Mouse (Mus musculus): ENCODE measurements around the gene Eipr1.
"Not testable (repeated sequence)": the region's sequence is repeated elsewhere in the genome, so short reads cannot be mapped to it uniquely, and the experiment has no call there.

Eipr1 gene

GRCm38 (mm10) chr12:28751508-28752263, at the start of gene Eipr1:
Gene Eipr1, plus strand, starts transcription at chr12:28751803.
- peak; percentile 89 to 92 for DNase-seq (ENCODE audit: low spot score in 2 of 2)

- no peak for DNase-seq (ENCODE audit: low spot score in 2 of 2)
These were observed 47.2 kb upstream of the Eipr1 start for GRCm38 (mm10) chr12:28704381-28704780.

GRCm38 (mm10) chr12:28705204-28705603, 46.4 kb upstream of the Eipr1 start:
- DNase-seq (ENCODE audit: low spot score in 2 of 2), result no peak

- no peak for DNase-seq (ENCODE audit: low spot score in 2 of 2)
These were observed 43.4 kb upstream of the Eipr1 start for GRCm38 (mm10) chr12:28708154-28708553.

GRCm38 (mm10) chr12:28710566-28711185, 40.9 kb upstream of the Eipr1 start:
- no peak for DNase-seq (ENCODE audit: low spot score in 2 of 2)

GRCm38 (mm10) chr12:28714822-28715632, 36.6 kb upstream of the Eipr1 start:
- no peak for DNase-seq (ENCODE audit: low spot score in 2 of 2)

- DNase-seq (ENCODE audit: low spot score in 2 of 2), result no peak
These were observed 34.5 kb upstream of the Eipr1 start for GRCm38 (mm10) chr12:28717066-28717465.

- DNase-seq (ENCODE audit: low spot score in 2 of 2), result no peak
These were observed 33.5 kb upstream of the Eipr1 start for GRCm38 (mm10) chr12:28718106-28718505.

GRCm38 (mm10) chr12:28724366-28724765, 27.2 kb upstream of the Eipr1 start:
- DNase-seq (ENCODE audit: low spot score in 2 of 2), result no peak

- DNase-seq (ENCODE audit: low spot score in 2 of 2), result peak in 1 of 2 experiments; percentile 4
These were observed 25.4 kb upstream of the Eipr1 start for GRCm38 (mm10) chr12:28726204-28726603.

- peak; percentile 13 to 49 for DNase-seq (ENCODE audit: low spot score in 2 of 2)
These were observed 24.5 kb upstream of the Eipr1 start for GRCm38 (mm10) chr12:28727061-28727460.

- no peak for DNase-seq (ENCODE audit: low spot score in 2 of 2)
These were observed 19.0 kb upstream of the Eipr1 start for GRCm38 (mm10) chr12:28732631-28733030.

- DNase-seq (ENCODE audit: low spot score in 2 of 2), result not testable (repeated sequence)
These were observed 17.9 kb upstream of the Eipr1 start for GRCm38 (mm10) chr12:28733520-28734245.

GRCm38 (mm10) chr12:28734271-28734670, 17.3 kb upstream of the Eipr1 start:
- DNase-seq (ENCODE audit: low spot score in 2 of 2), result no peak

- no peak for DNase-seq (ENCODE audit: low spot score in 2 of 2)
These were observed 16.3 kb upstream of the Eipr1 start for GRCm38 (mm10) chr12:28735293-28735692.

- DNase-seq (ENCODE audit: low spot score in 2 of 2), result no peak
These were observed 8.3 kb upstream of the Eipr1 start for GRCm38 (mm10) chr12:28743328-28743727.

- DNase-seq (ENCODE audit: low spot score in 2 of 2), result peak; percentile 81 to 87
These were observed 1.5 kb upstream of the Eipr1 start, which contains the start of gene Trappc12 for GRCm38 (mm10) chr12:28750021-28750633. Gene Trappc12, minus strand, starts transcription at chr12:28750472.

- no peak for DNase-seq (ENCODE audit: low spot score in 2 of 2)
These were observed 727 bp upstream of the Eipr1 start for GRCm38 (mm10) chr12:28750876-28751275.

GRCm38 (mm10) chr12:28756019-28756418, 4.4 kb downstream of the Eipr1 start:
- DNase-seq (ENCODE audit: low spot score in 2 of 2), result no peak

GRCm38 (mm10) chr12:28769953-28770352, 18.4 kb downstream of the Eipr1 start:
- DNase-seq (ENCODE audit: low spot score in 2 of 2), result no peak

GRCm38 (mm10) chr12:28773815-28774214, 22.2 kb downstream of the Eipr1 start:
- DNase-seq (ENCODE audit: low spot score in 2 of 2), result no peak
